Mouse (Mus musculus): ENCODE results near the gene Napepld. TPM values are rescaled to one million over a fixed set of nuclear protein-coding genes. Genes with fewer than 3 reads are reported as not detected.
"Not testable (repeated sequence)": the region's sequence is repeated elsewhere in the genome, so short reads cannot be mapped to it uniquely, and the experiment has no call there.

The Napepld gene
- polyA plus RNA-seq, 1 experiment from 2014 or later = 2.8 TPM

DNA sequence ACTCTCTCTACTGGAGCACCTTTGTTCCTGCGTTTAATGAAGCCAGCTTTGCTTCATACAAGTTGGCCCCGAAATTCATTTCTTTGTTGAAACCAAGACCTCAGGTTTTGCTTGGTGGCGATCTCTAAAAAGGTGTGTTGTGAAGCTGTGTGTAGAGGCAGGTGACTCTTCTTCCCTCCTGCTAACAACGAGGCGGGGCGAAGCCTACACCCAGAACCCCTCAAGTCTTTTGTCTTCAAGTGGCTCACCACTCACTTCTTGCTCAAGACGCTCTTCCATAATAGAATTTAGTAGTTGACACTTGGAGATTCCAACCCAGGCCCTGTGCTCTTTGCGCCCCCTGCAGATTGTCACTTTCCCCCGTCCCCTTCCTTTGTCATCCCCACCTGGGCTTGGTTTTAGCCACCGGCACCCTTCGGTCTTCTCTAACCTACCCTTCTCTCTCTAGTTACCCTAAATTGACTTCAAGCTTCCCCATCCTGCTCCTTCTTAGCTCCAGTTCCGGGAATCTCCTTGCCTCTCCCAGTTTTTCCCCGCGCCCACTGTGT, 56.2 kb downstream of the Napepld start:
- H3K9ac ChIP-seq (replicated peaks) = no peak overlapping the region; the same call in 1 of the 2 replicates
- H3K9me3 ChIP-seq = no peaks in the 10 kb centered on the region
- ATAC-seq (ENCODE audit: insufficient number of reproducible peaks, insufficient read depth, low FRiP score, low TSS enrichment, low read depth) = no peak
- peak overlapping the region; percentile 86 for H3K4me2 ChIP-seq
- peaks cover 14% of the 10 kb centered on the region; the same call in 1 of the 2 replicates for H3K27me3 ChIP-seq
- peaks cover 18% of the 10 kb centered on the region for H3K4me1 ChIP-seq (replicated peaks)
- WGBS = 7% methylated on average over 14 of the region's 14 CpGs
- H3K4me3 ChIP-seq (replicated peaks) = peak overlapping the region; percentile 81
- H3K27ac ChIP-seq = peak overlapping the region; percentile 90
- peaks cover 25% of the 10 kb centered on the region for H3K36me3 ChIP-seq

DNA sequence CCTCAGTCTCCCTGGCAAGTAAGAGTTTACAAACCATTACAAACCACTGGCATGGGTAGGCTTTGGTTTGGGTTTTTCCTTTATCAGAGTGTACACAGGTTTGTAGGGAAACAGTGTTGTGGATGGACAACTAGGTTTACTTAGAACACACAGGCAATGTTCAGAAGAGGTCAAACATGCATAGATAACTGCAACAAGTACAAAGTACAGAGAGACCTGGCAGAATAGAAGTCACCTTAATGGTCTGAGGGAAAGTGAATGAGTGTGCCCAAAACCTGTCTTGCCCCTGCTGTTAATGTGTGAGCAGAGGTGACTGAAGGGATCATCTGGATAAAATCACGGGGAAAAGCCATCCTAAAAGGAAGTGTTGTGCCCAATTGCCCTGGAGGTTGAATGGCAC, 57.6 kb downstream of the Napepld start:
- Histone ChIP-seq H3K27ac (no peak overlapping the region), H3K27me3 (peaks cover 14% of the 10 kb centered on the region; the same call in 1 of the 2 replicates), H3K4me1 (replicated peaks) (peaks cover 18% of the 10 kb centered on the region), H3K9ac (replicated peaks) (no peak overlapping the region), H3K36me3 (peaks cover 11% of the 10 kb centered on the region), H3K4me2 (no peak overlapping the region), H3K9me3 (no peaks in the 10 kb centered on the region), H3K4me3 (replicated peaks) (no peak overlapping the region)
- ATAC-seq (ENCODE audit: insufficient number of reproducible peaks, insufficient read depth, low FRiP score, low TSS enrichment, low read depth) = no peak
- 38% methylated on average over 1 of the region's 1 CpGs for WGBS

DNA sequence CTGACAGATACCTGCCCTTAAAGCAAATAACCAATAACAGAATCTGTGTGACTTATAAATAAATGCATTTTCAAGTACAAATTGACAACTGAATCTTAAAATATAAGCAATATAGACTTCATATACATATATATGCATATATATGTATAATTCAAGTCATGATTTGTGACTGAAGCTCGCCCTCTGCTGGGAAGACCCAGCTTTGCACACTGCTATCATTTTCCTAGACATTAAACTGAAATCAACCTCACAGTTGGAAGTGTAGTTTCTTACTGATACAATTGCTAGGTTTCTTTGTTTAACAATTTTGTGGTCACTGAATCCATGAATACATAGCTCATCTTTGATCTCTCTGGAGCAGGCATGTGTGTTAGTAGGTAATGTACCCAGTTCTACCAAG, 60.2 kb downstream of the Napepld start:
- H3K27me3 ChIP-seq = peaks cover 14% of the 10 kb centered on the region; the same call in 1 of the 2 replicates
- WGBS = 2% methylated on average over 1 of the region's 1 CpGs
- ATAC-seq (ENCODE audit: insufficient number of reproducible peaks, insufficient read depth, low FRiP score, low TSS enrichment, low read depth) = no peak

DNA sequence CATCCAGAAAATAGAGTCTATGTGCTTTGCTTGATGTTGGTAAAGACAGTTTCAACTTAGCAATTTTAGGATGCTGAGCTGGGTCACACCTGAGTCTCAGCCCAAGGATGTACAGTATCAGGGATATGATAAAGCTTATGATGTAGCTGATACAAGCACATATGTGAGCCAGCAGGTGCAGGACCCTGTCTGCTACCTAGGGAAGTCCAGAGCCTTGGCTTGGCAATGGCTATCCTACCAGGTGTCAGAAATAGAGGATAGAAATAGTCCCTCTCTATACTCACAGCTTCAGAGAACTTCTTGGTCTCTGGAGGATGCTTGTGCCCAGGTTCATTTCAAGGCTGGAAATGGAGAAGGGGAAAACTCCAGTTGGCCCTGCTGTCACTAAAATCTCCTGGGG, 75.3 kb downstream of the Napepld start:
- Histone ChIP-seq H3K9me3 (no peaks in the 10 kb centered on the region), H3K9ac (replicated peaks) (no peak overlapping the region), H3K4me2 (no peak overlapping the region), H3K36me3 (no peaks in the 10 kb centered on the region), H3K27ac (no peak overlapping the region), H3K4me3 (replicated peaks) (no peak overlapping the region), H3K4me1 (replicated peaks) (no peaks in the 10 kb centered on the region), H3K27me3 (no peaks in the 10 kb centered on the region)
- no peak for ATAC-seq (ENCODE audit: insufficient number of reproducible peaks, insufficient read depth, low FRiP score, low TSS enrichment, low read depth)

More for the DNA sequence above, 60.2 kb downstream of the Napepld start:
- Histone ChIP-seq H3K36me3 (no peaks in the 10 kb centered on the region), H3K4me1 (replicated peaks) (0 out of 2 replicates have a peak, but pooled peaks cover 6% of the 10 kb centered on the region), H3K4me2 (no peak overlapping the region), H3K9me3 (no peaks in the 10 kb centered on the region), H3K27ac (no peak overlapping the region), H3K4me3 (replicated peaks) (no peak overlapping the region), H3K9ac (replicated peaks) (no peak overlapping the region)

- WGBS = 76% methylated on average over 3 of the region's 3 CpGs
- ATAC-seq (ENCODE audit: insufficient number of reproducible peaks, insufficient read depth, low FRiP score, low TSS enrichment, low read depth) = no peak
Measured at GRCm38 (mm10) chr5:21616450-21617009, 84.7 kb downstream of the Napepld start.

DNA sequence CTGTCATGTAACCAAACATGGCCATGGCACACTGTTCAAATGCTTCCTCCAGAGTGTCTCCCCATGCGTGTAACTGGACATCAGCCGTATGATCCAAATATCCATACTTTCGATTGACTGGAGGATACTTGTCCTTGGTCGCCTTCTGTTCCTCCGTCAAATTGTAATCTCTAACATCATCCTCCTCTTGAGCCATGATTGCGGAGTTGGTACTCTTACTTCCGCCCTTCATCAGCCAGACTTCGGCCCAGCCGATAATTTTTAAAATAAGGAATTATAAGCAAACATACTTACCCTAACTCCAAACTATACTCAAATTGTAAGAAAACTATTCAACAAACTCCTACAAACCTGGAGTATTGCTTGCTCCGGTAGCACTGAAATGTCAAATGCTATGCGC, 86.9 kb downstream of the Napepld start:
- H3K27me3 ChIP-seq; H3K4me1 ChIP-seq (replicated peaks); H3K9ac ChIP-seq (replicated peaks); H3K36me3 ChIP-seq; H3K4me3 ChIP-seq (replicated peaks); H3K4me2 ChIP-seq; H3K9me3 ChIP-seq; H3K27ac ChIP-seq; ATAC-seq (ENCODE audit: insufficient number of reproducible peaks, insufficient read depth, low FRiP score, low TSS enrichment, low read depth): not testable (repeated sequence)
- 97% methylated on average over 11 of the region's 11 CpGs for WGBS

More at GRCm38 (mm10) chr5:21616450-21617009, 84.7 kb downstream of the Napepld start:
- H3K36me3 ChIP-seq = no peaks in the 10 kb centered on the region
- no peaks in the 10 kb centered on the region for H3K27me3 ChIP-seq
- no peak overlapping the region for H3K27ac ChIP-seq
- no peak overlapping the region for H3K4me3 ChIP-seq (replicated peaks)
- H3K9me3 ChIP-seq = no peaks in the 10 kb centered on the region
- no peak overlapping the region for H3K9ac ChIP-seq (replicated peaks)
- H3K4me2 ChIP-seq = no peak overlapping the region
- H3K4me1 ChIP-seq (replicated peaks) = no peaks in the 10 kb centered on the region

Other genes with a start within 250 kb of the Napepld start
- 51.3 and 61.0 TPM in 2 replicates for gene Lrrc17, start 157.8 kb downstream of the Napepld start, polyA plus RNA-seq (2016; fragmentation: Nextera tagmentation; extraction: Ambion mirVana)
- gene Fbxl13, start 55.8 kb downstream of the Napepld start, polyA plus RNA-seq (2016; fragmentation: Nextera tagmentation; extraction: Ambion mirVana) = 0.13 and 0.26 TPM in 2 replicates
- gene Armc10, start 55.6 kb downstream of the Napepld start, polyA plus RNA-seq (2016; fragmentation: Nextera tagmentation; extraction: Ambion mirVana) = 60.9 and 62.0 TPM in 2 replicates
- gene Pmpcb, start 35.7 kb upstream of the Napepld start, polyA plus RNA-seq (2016; fragmentation: Nextera tagmentation; extraction: Ambion mirVana) = 84.8 and 91.8 TPM in 2 replicates
- gene Dnajc2, start 83.9 kb upstream of the Napepld start, polyA plus RNA-seq (2016; fragmentation: Nextera tagmentation; extraction: Ambion mirVana) = 79.7 and 81.9 TPM in 2 replicates
- 194 and 207 TPM in 2 replicates for gene Psmc2, start 83.9 kb upstream of the Napepld start, polyA plus RNA-seq (2016; fragmentation: Nextera tagmentation; extraction: Ambion mirVana)
- 0.10 and 0.20 TPM in 2 replicates for gene Slc26a5, start 164.2 kb upstream of the Napepld start, polyA plus RNA-seq (2016; fragmentation: Nextera tagmentation; extraction: Ambion mirVana)

All from limb, embryonic 12.5 days (tissue).